ENCODE assay signal across 10 mouse cellular contexts in genomic region chr8:104373779-104374178, GRCm38 (mm10). TPM values are rescaled to one million over a fixed set of nuclear protein-coding genes. Genes with fewer than 3 reads are reported as not detected.
DNase-seq lines count a peak whose midpoint lies in the region; ATAC-seq lines count a peak whose summit lies in the region.
"Had no signal": no experiment of that assay in that cellular context is flagged by ENCODE, and none has a peak within 500 bp of the region (broad histone marks: within the 10 kb centered on the region; RNA-seq: fewer than 3 reads in every experiment).

No protein-coding gene starts in this region.

- H3K4me3 ChIP-seq in intestine, embryonic 14.5 days (ENCODE audit: low read depth, low read length) = no peak overlapping the region
- H3K4me3 ChIP-seq: liver, embryonic 13.5 days had no signal

- 80% methylated on average over 11 of the region's 11 CpGs for WGBS in intestine, embryonic 14.5 days

- H3K27me3 ChIP-seq in intestine, embryonic 14.5 days (replicated peaks; ENCODE audit: control insufficient read depth, insufficient read depth, low read length) = no peaks in the 10 kb centered on the region
- H3K27me3 ChIP-seq: liver, embryonic 13.5 days had no signal

- H3K4me1 ChIP-seq in intestine, embryonic 14.5 days (replicated peaks; ENCODE audit: control insufficient read depth, insufficient read depth, low read length) = peaks cover 33% of the 10 kb centered on the region

- peak overlapping the region; percentile 26 for H3K4me2 ChIP-seq in intestine, embryonic 14.5 days (ENCODE audit: low read length)
- H3K4me2 ChIP-seq: liver, embryonic 13.5 days had no signal

- no peaks in the 10 kb centered on the region for H3K36me3 ChIP-seq in intestine, embryonic 14.5 days (ENCODE audit: control insufficient read depth, insufficient read depth, low read length)
- H3K36me3 ChIP-seq: liver, embryonic 13.5 days had no signal

- no peaks in the 10 kb centered on the region for H3K9me3 ChIP-seq in intestine, embryonic 14.5 days (ENCODE audit: control insufficient read depth, low read length)
- H3K9me3 ChIP-seq: liver, embryonic 13.5 days had no signal

- DNase-seq in heart, postnatal 10 days = peak; percentile 29 to 47
- DNase-seq in heart, postnatal 14 days = no peak
- DNase-seq in ES-CJ7 (ENCODE audit: low read depth, low spot score) = peak; percentile 85
- DNase-seq in intestine, embryonic 14.5 days (ENCODE audit: low spot score) = no peak
- DNase-seq in spleen, adult 12 weeks (ENCODE audit: low spot score) = no peak
- no peak for DNase-seq in adrenal gland, postnatal 4 days (ENCODE audit: low spot score in 2 of 2)
- DNase-seq: liver, embryonic 13.5 days had no signal

- intact Hi-C loops in heart, postnatal 10 days (cut with DNase I) = no loop called here
- intact Hi-C loops in heart, postnatal 14 days (cut with DNase I) = no loop called here

- H3K27ac ChIP-seq in intestine, embryonic 14.5 days (ENCODE audit: low read depth) = peak overlapping the region; percentile 78
- H3K27ac ChIP-seq: liver, embryonic 13.5 days had no signal

- no peak for ATAC-seq in intestine, embryonic 14.5 days (replicated peaks; ENCODE audit: low FRiP score, low TSS enrichment, low read depth)
- ATAC-seq in megakaryocyte, adult 5-6 weeks (ENCODE audit: poor library complexity, severe bottlenecking) = 0 out of 2 replicates have a peak, but pooled peaks have one; percentile 22
- ATAC-seq in monocyte, adult 5-6 weeks (replicated peaks; ENCODE audit: insufficient number of reproducible peaks, low FRiP score, low TSS enrichment, poor library complexity, severe bottlenecking) = no peak
- ATAC-seq: forebrain, embryonic 14.5 days had no signal

- H3K9ac ChIP-seq in intestine, embryonic 14.5 days (ENCODE audit: low read length) = no peak overlapping the region
- H3K9ac ChIP-seq: liver, embryonic 13.5 days had no signal

RNA-seq across cellular contexts. Expression of gene Cmtm4, which starts 21.8 kb away (rescaled TPM):
- total RNA-seq in heart, postnatal 10 days (2021) = 10 to 100 TPM; 16.4 to 16.8 TPM
- total RNA-seq in heart, postnatal 14 days (2021) = 10 to 100 TPM; 12.1 to 13.6 TPM
- polyA plus RNA-seq in intestine, embryonic 14.5 days (2014; fragmentation: Nextera tagmentation; extraction: Ambion mirVana) = 7.0 and 7.5 TPM in 2 replicates
- 0.59 and 1.1 TPM in 2 replicates for total RNA-seq in megakaryocyte, adult 5-6 weeks (2015)
- total RNA-seq in megakaryocyte, adult 5-6 weeks (2017) = 1.6 and 1.7 TPM in 2 replicates
- total RNA-seq in monocyte, adult 5-6 weeks (2017) = 0.19 to 0.97 TPM (median 0.64 TPM) in 3 replicates
- total RNA-seq in adrenal gland, postnatal 4 days (2021) = 10 to 100 TPM; 26.9 to 29.6 TPM

RNA-seq across cellular contexts. Expression of gene Cmtm3, which starts 34.6 kb away (rescaled TPM):
- 10 to 100 TPM; 45.9 to 52.0 TPM for total RNA-seq in heart, postnatal 10 days (2021)
- total RNA-seq in heart, postnatal 14 days (2021) = 10 to 100 TPM; 31.4 to 31.5 TPM
- polyA plus RNA-seq in intestine, embryonic 14.5 days (2014; fragmentation: Nextera tagmentation; extraction: Ambion mirVana) = 155 and 171 TPM in 2 replicates
- total RNA-seq in megakaryocyte, adult 5-6 weeks (2015) = 84.1 and 85.6 TPM in 2 replicates
- 48.5 and 50.4 TPM in 2 replicates for total RNA-seq in megakaryocyte, adult 5-6 weeks (2017)
- total RNA-seq in monocyte, adult 5-6 weeks (2017) = 14.1 to 17.1 TPM (median 16.7 TPM) in 3 replicates
- total RNA-seq in adrenal gland, postnatal 4 days (2021) = 100 to 1,000 TPM; 104 to 105 TPM

RNA-seq across cellular contexts. Expression of gene Cmtm2b, which starts 51.7 kb away (rescaled TPM):
- total RNA-seq in heart, postnatal 10 days (2021) = not detected
- total RNA-seq in heart, postnatal 14 days (2021) = not detected
- polyA plus RNA-seq in intestine, embryonic 14.5 days (2014; fragmentation: Nextera tagmentation; extraction: Ambion mirVana) = not detected in 2 replicates
- total RNA-seq in megakaryocyte, adult 5-6 weeks (2015) = not detected in 2 replicates
- total RNA-seq in megakaryocyte, adult 5-6 weeks (2017) = not detected in 2 replicates
- 2.6 TPM in 1 of 3 replicates, not detected in the others for total RNA-seq in monocyte, adult 5-6 weeks (2017)
- not detected for total RNA-seq in adrenal gland, postnatal 4 days (2021)
- polyA plus RNA-seq: forebrain, embryonic 14.5 days; liver, embryonic 13.5 days had no signal

RNA-seq across cellular contexts. Expression of gene Gm11020, which starts 52.4 kb away (rescaled TPM):
- not detected for total RNA-seq in heart, postnatal 10 days (2021)
- not detected for total RNA-seq in heart, postnatal 14 days (2021)
- polyA plus RNA-seq in intestine, embryonic 14.5 days (2014; fragmentation: Nextera tagmentation; extraction: Ambion mirVana) = not detected in 2 replicates
- total RNA-seq in megakaryocyte, adult 5-6 weeks (2015) = not detected in 2 replicates
- total RNA-seq in megakaryocyte, adult 5-6 weeks (2017) = not detected in 2 replicates
- not detected in 3 replicates for total RNA-seq in monocyte, adult 5-6 weeks (2017)
- total RNA-seq in adrenal gland, postnatal 4 days (2021) = not detected
- polyA plus RNA-seq: forebrain, embryonic 14.5 days; liver, embryonic 13.5 days had no signal

Comparison
In these comparisons a context has a peak if more than half of its experiments do, and no peak if none do; other contexts are left out.
1. DNase-seq: peak in heart, postnatal 10 days (2 of 2) and ES-CJ7 (single experiment); none in heart, postnatal 14 days (0 of 2), intestine, embryonic 14.5 days (single experiment), spleen, adult 12 weeks (single experiment) and adrenal gland, postnatal 4 days (0 of 2).